Mouse (Mus musculus) lung, embryonic 14.5 days (tissue): ENCODE data around the gene Nkx1-1. TPM values are rescaled to one million over a fixed set of nuclear protein-coding genes. Genes with fewer than 3 reads are reported as not detected.

Experiments
- ATAC-seq: fragments of 200-750 bp; cut with Nextera tagmentation; 2 replicates; pipeline ENCODE4 v1.8.0; 2017; ENCODE audit warnings: mild to moderate bottlenecking, moderate TSS enrichment, moderate library complexity; ENCODE audit not compliant: insufficient read depth
- DNase-seq: peaks from one replicate; pipeline ENCODE4 v3.0.0-alpha.2; 2015
- H3K27ac ChIP-seq: fragments of 300-500 bp; sonication (generic); 2 replicates; pipeline ENCODE4 v1.5.1; 2014; ENCODE audit warnings: low read depth, mild to moderate bottlenecking, moderate library complexity
- H3K27me3 ChIP-seq: fragments of 300-500 bp; sonication (generic); 2 replicates; pipeline ENCODE4 v1.6.1; 2014; ENCODE audit warnings: low read length, control low read depth; ENCODE audit not compliant: insufficient read depth
- H3K36me3 ChIP-seq: fragments of 300-500 bp; sonication (generic); 2 replicates; pipeline ENCODE4 v1.6.1; 2014; ENCODE audit warnings: control low read depth; ENCODE audit not compliant: insufficient read depth
- H3K4me1 ChIP-seq: fragments of 300-500 bp; sonication (generic); 2 replicates; pipeline ENCODE4 v1.6.1; 2014; ENCODE audit warnings: antibody characterized with exemption, control low read depth; ENCODE audit not compliant: insufficient read depth
- H3K4me2 ChIP-seq: fragments of 300-500 bp; sonication (generic); 2 replicates; pipeline ENCODE4 v1.6.1; 2014; ENCODE audit warnings: mild to moderate bottlenecking
- H3K4me3 ChIP-seq: fragments of 300-500 bp; sonication (generic); 2 replicates; pipeline ENCODE4 v1.5.1; 2014; ENCODE audit warnings: low read depth, low read length
- H3K9ac ChIP-seq: fragments of 300-500 bp; sonication (generic); 2 replicates; pipeline ENCODE4 v1.6.1; 2014
- H3K9me3 ChIP-seq: fragments of 300-500 bp; sonication (generic); 2 replicates; pipeline ENCODE4 v1.6.1; 2016; ENCODE audit warnings: low read depth, low read length, control low read depth
- CTCF ChIP-seq: IDR thresholded peaks from 2 replicates; pipeline ENCODE4 v1.5.1; 2016; ENCODE audit warnings: antibody characterized with exemption, low read depth
- WGBS: fragments of 180-500 bp; shearing (Covaris S2); extraction: QIAGEN DNeasy Blood & Tissue Kit; methylation state at CpG from one replicate; pipeline ENCODE4 v1.1.7; 2014; 5-methylcytosine and 5-hydroxymethylcytosine counted together
- polyA plus RNA-seq: library from polyadenylated mRNA; unstranded; fragments of >200 nt; fragmentation: Nextera tagmentation; extraction: Ambion mirVana; gene quantifications from 2 replicates; pipeline ENCODE4 v1.2.1, GENCODE M21; 2014

Nkx1-1 gene
- polyA plus RNA-seq, 1 experiment from 2014 or later: not detected

GRCm38 (mm10) chr5:33400819-33401218 is 33.0 kb downstream of the Nkx1-1 start:
- H3K4me3 ChIP-seq: no peak overlapping the region
- no peaks in the 10 kb centered on the region for H3K9me3 ChIP-seq
- no peak overlapping the region for H3K9ac ChIP-seq
- TF ChIP-seq CTCF: no peak
- no peaks in the 10 kb centered on the region for H3K4me1 ChIP-seq
- ATAC-seq (no peak), DNase-seq (no peak)
- no peak overlapping the region for H3K27ac ChIP-seq
- H3K36me3 ChIP-seq: 0 out of 2 replicates have a peak, but pooled peaks cover 5% of the 10 kb centered on the region
- no peak overlapping the region for H3K4me2 ChIP-seq
- H3K27me3 ChIP-seq: no peaks in the 10 kb centered on the region
- WGBS: 60% methylated on average over 12 of the region's 12 CpGs

DNA sequence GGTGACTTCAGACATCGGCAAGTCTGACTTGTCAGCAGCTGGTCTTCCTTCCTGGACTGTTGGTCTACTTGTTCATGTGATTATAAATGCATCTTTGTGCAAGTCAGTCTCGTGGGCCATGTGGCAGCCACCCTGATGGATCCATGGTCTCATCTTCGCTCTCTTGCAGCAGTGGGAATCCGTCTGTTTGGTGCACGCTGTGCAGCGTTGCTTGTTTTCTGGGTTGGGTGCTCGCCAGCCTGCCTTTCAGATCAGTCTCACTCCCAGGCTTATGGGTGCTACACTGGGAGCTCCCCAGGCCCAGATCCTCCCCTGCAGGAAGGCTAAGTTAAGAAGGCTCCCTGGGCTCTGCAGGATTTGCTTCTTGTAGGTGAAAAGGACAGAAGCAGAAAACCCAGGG is 36.9 kb downstream of the Nkx1-1 start:
- no peak overlapping the region for H3K9ac ChIP-seq
- H3K36me3 ChIP-seq: peaks cover 7% of the 10 kb centered on the region; the same call in 1 of the 2 replicates
- no peak for ATAC-seq
- DNase-seq: no peak
- H3K27ac ChIP-seq: no peak overlapping the region
- H3K4me3 ChIP-seq: no peak overlapping the region
- H3K4me2 ChIP-seq: no peak overlapping the region
- H3K27me3 ChIP-seq: no peaks in the 10 kb centered on the region
- H3K4me1 ChIP-seq: no peaks in the 10 kb centered on the region
- 73% methylated on average over 7 of the region's 7 CpGs for WGBS
- no peaks in the 10 kb centered on the region for H3K9me3 ChIP-seq
- no peak for TF ChIP-seq CTCF

- peaks cover 14% of the 10 kb centered on the region; the same call in 1 of the 2 replicates for H3K36me3 ChIP-seq
- 89% methylated on average over 11 of the region's 11 CpGs for WGBS
- TF ChIP-seq CTCF: no peak
- H3K4me2 ChIP-seq: no peak overlapping the region
- H3K4me1 ChIP-seq: no peaks in the 10 kb centered on the region
- no peak overlapping the region for H3K4me3 ChIP-seq
- ATAC-seq: no peak
- H3K9ac ChIP-seq: no peak overlapping the region
- H3K27ac ChIP-seq: no peak overlapping the region
- DNase-seq: no peak
- H3K27me3 ChIP-seq: no peaks in the 10 kb centered on the region
- H3K9me3 ChIP-seq: no peaks in the 10 kb centered on the region
Measured at GRCm38 (mm10) chr5:33395693-33396092, 38.1 kb downstream of the Nkx1-1 start.

DNA sequence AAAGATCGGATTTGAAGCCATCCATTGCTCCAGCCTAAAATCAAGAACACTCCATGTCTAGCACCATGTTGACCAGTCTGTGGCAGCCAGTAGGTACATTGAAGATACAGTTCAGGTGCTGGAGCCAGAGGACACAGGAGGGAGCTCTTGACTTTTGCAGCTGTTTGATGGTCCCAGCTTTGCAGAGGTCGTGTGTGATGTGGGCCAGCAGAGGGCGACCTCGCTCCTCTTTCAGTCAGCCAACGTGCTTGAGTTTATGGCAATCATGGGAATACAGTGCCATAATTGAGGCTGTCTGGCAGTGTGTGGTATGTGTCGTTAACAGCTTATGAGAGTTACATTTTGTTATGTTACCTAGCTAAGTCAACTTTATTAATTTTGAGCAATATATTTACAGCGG is 40.0 kb downstream of the Nkx1-1 start:
- Histone ChIP-seq H3K9me3 (no peaks in the 10 kb centered on the region), H3K27ac (no peak overlapping the region), H3K4me1 (no peaks in the 10 kb centered on the region), H3K9ac (no peak overlapping the region), H3K4me3 (no peak overlapping the region), H3K4me2 (no peak overlapping the region), H3K36me3 (peaks cover 18% of the 10 kb centered on the region; the same call in 1 of the 2 replicates), H3K27me3 (no peaks in the 10 kb centered on the region)
- DNase-seq: peak; percentile 86
- WGBS: 17% methylated on average over 7 of the region's 7 CpGs
- peak; percentile 60; the same call in 1 of the 2 replicates for ATAC-seq
- peak; percentile 95 for TF ChIP-seq CTCF

DNA sequence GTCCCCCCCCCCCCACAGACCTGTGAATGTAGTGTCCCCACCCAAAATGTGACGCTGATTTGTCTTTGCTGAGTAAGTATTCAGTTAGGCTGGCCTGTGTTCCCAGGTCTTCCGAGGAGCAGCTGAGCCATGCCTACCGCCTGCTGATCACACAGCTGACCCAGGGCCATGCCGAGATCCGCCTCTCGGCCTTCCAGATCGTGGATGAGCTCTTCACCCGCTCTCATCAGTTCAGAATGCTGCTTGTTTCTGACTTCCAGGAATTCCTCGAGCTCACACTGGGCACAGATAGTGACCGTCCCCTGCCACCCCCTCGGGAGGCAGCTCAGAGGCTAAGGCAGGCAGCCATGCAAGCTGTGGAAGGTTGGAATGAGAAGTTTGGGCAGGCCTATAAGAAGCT is 46.2 kb downstream of the Nkx1-1 start:
- no peak for TF ChIP-seq CTCF
- Histone ChIP-seq H3K4me3 (no peak overlapping the region), H3K36me3 (peaks cover 25% of the 10 kb centered on the region; the same call in 1 of the 2 replicates), H3K9me3 (no peaks in the 10 kb centered on the region), H3K27me3 (no peaks in the 10 kb centered on the region), H3K9ac (no peak overlapping the region), H3K4me2 (no peak overlapping the region), H3K27ac (no peak overlapping the region), H3K4me1 (no peaks in the 10 kb centered on the region)
- 82% methylated on average over 11 of the region's 11 CpGs for WGBS
- ATAC-seq (no peak), DNase-seq (no peak)

Other genes starting within 250 kb of the Nkx1-1 start
- 10.5 and 12.1 TPM in 2 replicates for gene Spon2, start 215.5 kb downstream of the Nkx1-1 start, polyA plus RNA-seq
- gene Ctbp1, start 159.0 kb downstream of the Nkx1-1 start, polyA plus RNA-seq: 395 and 414 TPM in 2 replicates
- gene Maea, start 98.5 kb downstream of the Nkx1-1 start, polyA plus RNA-seq: 125 and 127 TPM in 2 replicates
- 8.2 and 8.4 TPM in 2 replicates for gene Uvssa, start 55.4 kb downstream of the Nkx1-1 start, polyA plus RNA-seq
- gene Fam53a, start 195.7 kb upstream of the Nkx1-1 start, polyA plus RNA-seq: 63.5 and 64.4 TPM in 2 replicates
- 0.26 and 0.31 TPM in 2 replicates for gene Gm9903, start 195.9 kb upstream of the Nkx1-1 start, polyA plus RNA-seq
- 265 and 275 TPM in 2 replicates for gene Slbp, start 218.6 kb upstream of the Nkx1-1 start, polyA plus RNA-seq
- 254 and 261 TPM in 2 replicates for gene Tacc3, start 224.2 kb upstream of the Nkx1-1 start, polyA plus RNA-seq
- gene Tmem129, start 224.4 kb upstream of the Nkx1-1 start, polyA plus RNA-seq: 38.3 and 39.7 TPM in 2 replicates